9 mouse cellular contexts compared by ENCODE assay signal in the genomic region with DNA sequence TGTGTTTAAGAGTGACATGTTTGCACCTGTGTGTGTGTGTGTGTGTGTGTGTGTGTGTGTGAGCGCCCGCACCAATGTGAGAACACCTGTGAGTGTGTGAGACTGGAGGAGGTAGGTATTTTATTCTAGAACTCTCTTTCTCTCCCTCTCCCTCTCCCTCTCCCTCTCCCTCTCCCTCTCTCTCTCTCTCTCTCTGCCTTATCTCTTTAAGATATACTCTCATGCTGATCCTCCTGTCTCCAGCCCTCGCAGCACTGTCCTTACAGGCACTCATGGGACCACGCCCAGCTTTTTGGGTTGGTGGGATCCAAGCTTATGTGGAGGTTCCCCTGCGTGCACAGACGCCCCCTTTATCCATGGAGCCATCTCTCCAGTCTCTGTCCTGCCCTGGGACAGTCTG. TPM values are rescaled to one million over a fixed set of nuclear protein-coding genes. Genes with fewer than 3 reads are reported as not detected.
DNase-seq lines count a peak whose midpoint lies in the region; ATAC-seq and TF ChIP-seq lines count a peak whose summit lies in the region.
"Had no signal": no experiment of that assay in that cellular context is flagged by ENCODE, and none has a peak within 500 bp of the region (broad histone marks: within the 10 kb centered on the region; RNA-seq: fewer than 3 reads in every experiment).

No protein-coding gene starts in this region.

- no peak overlapping the region for H3K9ac ChIP-seq in kidney, embryonic 15.5 days
- no peak overlapping the region for H3K9ac ChIP-seq in forebrain, postnatal 0 days
- peak overlapping the region; percentile 37; the same call in 1 of the 2 replicates for H3K9ac ChIP-seq in liver, embryonic 15.5 days

- H3K4me2 ChIP-seq in kidney, embryonic 15.5 days = peak overlapping the region; percentile 58
- peak overlapping the region; percentile 38; the same call in 1 of the 2 replicates for H3K4me2 ChIP-seq in forebrain, postnatal 0 days (ENCODE audit: low read depth)
- H3K4me2 ChIP-seq in liver, embryonic 15.5 days = peak overlapping the region; percentile 71

- no peak for DNase-seq in kidney, adult 9 months
- no peak for DNase-seq in embryonic facial prominence, embryonic 10.5 days (ENCODE audit: low spot score)
- DNase-seq in forebrain, postnatal 0 days = no peak
- no peak for DNase-seq in urinary bladder, postnatal 4 days (ENCODE audit: low spot score in 2 of 2)
- DNase-seq in embryo, embryonic 9.5 days (ENCODE audit: extremely low spot score) = no peak
- DNase-seq in frontal cortex, postnatal 14 days (ENCODE audit: low spot score in 2 of 2) = no peak
- DNase-seq: lung, postnatal 14 days had no signal

- WGBS in kidney, embryonic 15.5 days = 61% methylated on average over 6 of the region's 6 CpGs
- WGBS in embryonic facial prominence, embryonic 10.5 days = 58% methylated on average over 6 of the region's 6 CpGs
- WGBS in forebrain, postnatal 0 days = 67% methylated on average over 6 of the region's 6 CpGs
- WGBS in liver, embryonic 15.5 days (ENCODE audit: insufficient replicate concordance) = 34% methylated on average over 6 of the region's 6 CpGs

- no peaks in the 10 kb centered on the region; the same call in 1 of the 2 replicates for H3K27me3 ChIP-seq in kidney, embryonic 15.5 days
- peaks cover 45% of the 10 kb centered on the region for H3K27me3 ChIP-seq in embryonic facial prominence, embryonic 10.5 days (replicated peaks; ENCODE audit: low read depth, poor library complexity, severe bottlenecking)
- H3K27me3 ChIP-seq in forebrain, postnatal 0 days (ENCODE audit: insufficient read depth, low read length) = 0 out of 2 replicates have a peak, but pooled peaks cover 3% of the 10 kb centered on the region
- peaks cover 17% of the 10 kb centered on the region for H3K27me3 ChIP-seq in liver, embryonic 15.5 days

- H3K9me3 ChIP-seq in kidney, embryonic 15.5 days (replicated peaks) = no peaks in the 10 kb centered on the region
- no peaks in the 10 kb centered on the region for H3K9me3 ChIP-seq in embryonic facial prominence, embryonic 10.5 days
- no peaks in the 10 kb centered on the region for H3K9me3 ChIP-seq in forebrain, postnatal 0 days (ENCODE audit: low read length)
- no peaks in the 10 kb centered on the region for H3K9me3 ChIP-seq in liver, embryonic 15.5 days (replicated peaks)

- TF ChIP-seq CTCF in forebrain, postnatal 0 days (IDR thresholded peaks at IDR 0.05; ENCODE audit: low read depth) = no peak

- H3K4me1 ChIP-seq in kidney, embryonic 15.5 days = peaks cover 56% of the 10 kb centered on the region
- peaks cover 51% of the 10 kb centered on the region for H3K4me1 ChIP-seq in embryonic facial prominence, embryonic 10.5 days
- H3K4me1 ChIP-seq in forebrain, postnatal 0 days (ENCODE audit: insufficient read depth) = no peaks in the 10 kb centered on the region; the same call in 1 of the 2 replicates
- peaks cover 50% of the 10 kb centered on the region for H3K4me1 ChIP-seq in liver, embryonic 15.5 days (replicated peaks)

- H3K27ac ChIP-seq in kidney, embryonic 15.5 days = peak overlapping the region; percentile 89
- no peak overlapping the region for H3K27ac ChIP-seq in embryonic facial prominence, embryonic 10.5 days (replicated peaks)
- H3K27ac ChIP-seq in forebrain, postnatal 0 days (ENCODE audit: low read depth, low read length) = no peak overlapping the region
- H3K27ac ChIP-seq in liver, embryonic 15.5 days (replicated peaks) = peak overlapping the region; percentile 55; the same call in 1 of the 2 replicates

- peak overlapping the region; percentile 29; the same call in 1 of the 2 replicates for H3K4me3 ChIP-seq in kidney, embryonic 15.5 days (replicated peaks)
- peak overlapping the region; percentile 46 for H3K4me3 ChIP-seq in embryonic facial prominence, embryonic 10.5 days
- peak overlapping the region; percentile 16; the same call in 1 of the 2 replicates for H3K4me3 ChIP-seq in forebrain, postnatal 0 days (ENCODE audit: low read depth, low read length)
- peak overlapping the region; percentile 50 for H3K4me3 ChIP-seq in liver, embryonic 15.5 days (replicated peaks)

- no peak for ATAC-seq in kidney, embryonic 15.5 days (replicated peaks; ENCODE audit: low FRiP score)
- ATAC-seq in forebrain, postnatal 0 days = no peak
- ATAC-seq in liver, embryonic 15.5 days (ENCODE audit: insufficient read depth) = 0 out of 2 replicates have a peak, but pooled peaks have one; percentile 22

- H3K36me3 ChIP-seq in kidney, embryonic 15.5 days = peaks cover 9% of the 10 kb centered on the region
- peaks cover 8% of the 10 kb centered on the region; the same call in 1 of the 2 replicates for H3K36me3 ChIP-seq in embryonic facial prominence, embryonic 10.5 days (replicated peaks)
- H3K36me3 ChIP-seq in forebrain, postnatal 0 days (ENCODE audit: insufficient read depth) = no peaks in the 10 kb centered on the region
- H3K36me3 ChIP-seq in liver, embryonic 15.5 days (replicated peaks) = no peaks in the 10 kb centered on the region

RNA-seq across cellular contexts. Expression of a gene that starts 15.0 kb away (rescaled TPM):
- polyA plus RNA-seq in kidney, embryonic 15.5 days (2015; fragmentation: Nextera tagmentation; extraction: Ambion mirVana) = 36.2 and 38.7 TPM in 2 replicates
- 17.9 and 18.4 TPM in 2 replicates for polyA plus RNA-seq in embryonic facial prominence, embryonic 10.5 days (2016; fragmentation: Nextera tagmentation; extraction: Ambion mirVana)
- total RNA-seq in forebrain, postnatal 0 days (2014; rRNA removed) = 21.8 and 26.4 TPM in 2 replicates
- 7.2 and 7.8 TPM in 2 replicates for polyA plus RNA-seq in forebrain, postnatal 0 days (2015; fragmentation: Nextera tagmentation; extraction: Ambion mirVana)
- 3.0 and 3.9 TPM in 2 replicates for polyA plus RNA-seq in liver, embryonic 15.5 days (2015; fragmentation: Nextera tagmentation; extraction: Ambion mirVana)

Comparison
In these comparisons a context has a peak if more than half of its experiments do, and no peak if none do; other contexts are left out.
1. H3K27ac ChIP-seq: peak in kidney, embryonic 15.5 days (single experiment) and liver, embryonic 15.5 days (single experiment); none in embryonic facial prominence, embryonic 10.5 days (single experiment) and forebrain, postnatal 0 days (single experiment).
2. Peak in every context shown above with its lines, with median percentiles within 50 percentile points of each other: H3K4me2 ChIP-seq and H3K4me3 ChIP-seq.